Comparison of ENCODE assay signal across 8 mouse cellular contexts in genomic region chr15:79883352-79883822, GRCm38 (mm10). TPM values are rescaled to one million over a fixed set of nuclear protein-coding genes. Genes with fewer than 3 reads are reported as not detected.
DNase-seq lines count a peak whose midpoint lies in the region; ATAC-seq and TF ChIP-seq lines count a peak whose summit lies in the region.

No protein-coding gene starts in this region.

- H3K4me3 ChIP-seq in gastrocnemius, adult 2 months: peak overlapping the region; percentile 73
- H3K4me3 ChIP-seq in hindbrain, postnatal 0 days (ENCODE audit: low read length): peak overlapping the region; percentile 38
- peak overlapping the region; percentile 50 for H3K4me3 ChIP-seq in left cerebral cortex, adult 2 months
- peak overlapping the region; percentile 39 for H3K4me3 ChIP-seq in macrophage (ENCODE audit: inconsistent target)

- intact Hi-C loops in gastrocnemius, adult 2 months (cut with DNase I): loop anchor here (2.0 kb wide), 1 partner anchor 53 kb away; no protein-coding TSS in a partner anchor
- intact Hi-C loops in left cerebral cortex, adult 2 months (cut with DNase I): loop anchor here (1.0 to 5.0 kb wide), 3 partner anchors 43 to 131 kb away; partner anchors contain the start of genes Cbx6 and Npcd

- no peaks in the 10 kb centered on the region for H3K36me3 ChIP-seq in hindbrain, postnatal 0 days (ENCODE audit: insufficient read depth, low read length)
- peaks cover 7% of the 10 kb centered on the region for H3K36me3 ChIP-seq in macrophage (ENCODE audit: inconsistent target)

- no peaks in the 10 kb centered on the region for H3K27me3 ChIP-seq in hindbrain, postnatal 0 days (ENCODE audit: insufficient read depth, low read length)

- WGBS in hindbrain, postnatal 0 days: under 1% methylated on average over 30 of the region's 30 CpGs
- WGBS in macrophage (ENCODE audit: missing documents): under 1% methylated on average over 30 of the region's 30 CpGs

- peak overlapping the region; percentile 51 for H3K4me2 ChIP-seq in hindbrain, postnatal 0 days (ENCODE audit: low read depth, low read length)

- peak; percentile 96 for DNase-seq in gastrocnemius, adult 2 months
- peak; percentile 96 for DNase-seq in hindbrain, postnatal 0 days (ENCODE audit: low spot score)
- DNase-seq in left cerebral cortex, adult 2 months (ENCODE audit: extremely low spot score in 1 of 2, low spot score in 2 of 2): peak; percentile 95 to 98
- peak; percentile 82 for DNase-seq in retina, postnatal 7 days (ENCODE audit: low read depth, low spot score)
- peak; percentile 89 to 91 for DNase-seq in urinary bladder, adult 18-20 months (ENCODE audit: low spot score in 2 of 2)

- peak overlapping the region; percentile 87 for H3K27ac ChIP-seq in gastrocnemius, adult 2 months
- H3K27ac ChIP-seq in hindbrain, postnatal 0 days: peak overlapping the region; percentile 92
- peak overlapping the region; percentile 94 for H3K27ac ChIP-seq in left cerebral cortex, adult 2 months
- peak overlapping the region; percentile 28 for H3K27ac ChIP-seq in macrophage

- no peaks in the 10 kb centered on the region for H3K79me2 ChIP-seq in macrophage (ENCODE audit: inconsistent target)

- H3K9me3 ChIP-seq in hindbrain, postnatal 0 days (ENCODE audit: low read length): no peaks in the 10 kb centered on the region

- H3K4me1 ChIP-seq in hindbrain, postnatal 0 days (ENCODE audit: insufficient read depth, low read length): peaks cover 5% of the 10 kb centered on the region; the same call in 1 of the 2 replicates

- ATAC-seq in activated CD4-positive, CD25-positive, alpha-beta regulatory T cell, adult 4 months: peak; percentile 91
- peak; percentile 91 for ATAC-seq in common myeloid progenitor, adult 5-6 weeks (replicated peaks; ENCODE audit: low read depth, poor library complexity, severe bottlenecking)
- ATAC-seq in hindbrain, postnatal 0 days: peak; percentile 94

- TF ChIP-seq CTCF in gastrocnemius, adult 2 months (IDR thresholded peaks at IDR 0.05): no peak
- TF ChIP-seq CTCF in hindbrain, postnatal 0 days (IDR thresholded peaks at IDR 0.05; ENCODE audit: low read depth): peak; percentile 74
- TF ChIP-seq CTCF in left cerebral cortex, adult 2 months (IDR thresholded peaks at IDR 0.05): peak; percentile 99

- H3K9ac ChIP-seq in hindbrain, postnatal 0 days (replicated peaks; ENCODE audit: low read length): peak overlapping the region; percentile 57

RNA-seq across cellular contexts. Expression of gene Apobec3, which starts 8.1 kb away (rescaled TPM):
- 100 to 1,000 TPM; 505 to 519 TPM for polyA plus RNA-seq in activated CD4-positive, CD25-positive, alpha-beta regulatory T cell, adult 4 months (2017; shearing (Covaris generic))
- 188 and 214 TPM in 2 replicates for total RNA-seq in common myeloid progenitor, adult 5-6 weeks (2017)
- 1 to 10 TPM; 2.4 to 2.6 TPM for total RNA-seq in gastrocnemius, adult 2 months (2021)
- 3.5 and 5.3 TPM in 2 replicates for total RNA-seq in hindbrain, postnatal 0 days (2014; rRNA removed)
- polyA plus RNA-seq in hindbrain, postnatal 0 days (2015; fragmentation: Nextera tagmentation; extraction: Ambion mirVana): 3.9 and 4.5 TPM in 2 replicates
- 1 to 10 TPM; 5.1 to 6.1 TPM for total RNA-seq in left cerebral cortex, adult 2 months (2021)
- total RNA-seq in macrophage (2018; cell fraction: chromatin; rRNA removed): 100 to 1,000 TPM in 24 of 26 experiments, 10 to 100 TPM in 2; 96.9 to 911 (median 311) TPM
- total RNA-seq in macrophage (2018; cell fraction: cytosol; rRNA removed): 100 to 1,000 TPM in 13 of 26 experiments, 10 to 100 TPM in 13; 28.8 to 219 (median 97.8) TPM
- total RNA-seq in macrophage (2018; cell fraction: nucleus; rRNA removed): 100 to 1,000 TPM in 25 of 26 experiments, 10 to 100 TPM in 1; 82.7 to 710 (median 344) TPM
- 22.8 to 91.0 TPM (median 42.5 TPM) in 3 replicates for polyA plus RNA-seq in macrophage (2018)

RNA-seq across cellular contexts. Expression of gene Cbx6, which starts 48.9 kb away (rescaled TPM):
- polyA plus RNA-seq in activated CD4-positive, CD25-positive, alpha-beta regulatory T cell, adult 4 months (2017; shearing (Covaris generic)): 10 to 100 TPM in 1 of 2 experiments, 1 to 10 TPM in 1; 8.4 to 15.1 TPM
- 11.0 and 19.6 TPM in 2 replicates for total RNA-seq in common myeloid progenitor, adult 5-6 weeks (2017)
- 10 to 100 TPM in 1 of 2 experiments, 1 to 10 TPM in 1; 8.4 to 12.6 TPM for total RNA-seq in gastrocnemius, adult 2 months (2021)
- 92.4 and 107 TPM in 2 replicates for total RNA-seq in hindbrain, postnatal 0 days (2014; rRNA removed)
- polyA plus RNA-seq in hindbrain, postnatal 0 days (2015; fragmentation: Nextera tagmentation; extraction: Ambion mirVana): 51.6 and 56.6 TPM in 2 replicates
- 100 to 1,000 TPM; 370 to 387 TPM for total RNA-seq in left cerebral cortex, adult 2 months (2021)
- total RNA-seq in macrophage (2018; cell fraction: chromatin; rRNA removed): 10 to 100 TPM in 7 of 26 experiments, 1 to 10 TPM in 13, under 1 TPM in 6; 0.48 to 19.1 (median 5.0) TPM
- total RNA-seq in macrophage (2018; cell fraction: cytosol; rRNA removed): 1 to 10 TPM; 2.6 to 9.3 (median 6.0) TPM
- 10 to 100 TPM in 6 of 26 experiments, 1 to 10 TPM in 20; 1.6 to 20.8 (median 4.8) TPM for total RNA-seq in macrophage (2018; cell fraction: nucleus; rRNA removed)
- polyA plus RNA-seq in macrophage (2018): 5.7 to 7.7 TPM (median 6.8 TPM) in 3 replicates

RNA-seq across cellular contexts. Expression of gene Npcd, which starts 49.4 kb away (rescaled TPM):
- polyA plus RNA-seq in activated CD4-positive, CD25-positive, alpha-beta regulatory T cell, adult 4 months (2017; shearing (Covaris generic)): not detected
- not detected in 2 replicates for total RNA-seq in common myeloid progenitor, adult 5-6 weeks (2017)
- under 1 TPM; 0.22 to 0.38 TPM for total RNA-seq in gastrocnemius, adult 2 months (2021)
- total RNA-seq in hindbrain, postnatal 0 days (2014; rRNA removed): 5.4 and 12.6 TPM in 2 replicates
- 2.4 and 2.7 TPM in 2 replicates for polyA plus RNA-seq in hindbrain, postnatal 0 days (2015; fragmentation: Nextera tagmentation; extraction: Ambion mirVana)
- total RNA-seq in left cerebral cortex, adult 2 months (2021): 10 to 100 TPM in 1 of 2 experiments, 1 to 10 TPM in 1; 9.7 to 19.7 TPM
- under 1 TPM in 1 of 26 experiments, not detected in 25; 0.75 TPM for total RNA-seq in macrophage (2018; cell fraction: chromatin; rRNA removed)
- total RNA-seq in macrophage (2018; cell fraction: cytosol; rRNA removed): under 1 TPM in 2 of 26 experiments, not detected in 24; 0.10 to 0.19 TPM
- under 1 TPM in 1 of 26 experiments, not detected in 25; 0.78 TPM for total RNA-seq in macrophage (2018; cell fraction: nucleus; rRNA removed)
- not detected in 3 replicates for polyA plus RNA-seq in macrophage (2018)

Comparison
In these comparisons a context has a peak if more than half of its experiments do, and no peak if none do; other contexts are left out.
1. Peak in every context shown above with its lines: DNase-seq, ATAC-seq, H3K4me3 ChIP-seq and H3K27ac ChIP-seq.
2. H3K27ac ChIP-seq: peak in every context shown above with its lines; median percentile 94 in left cerebral cortex, adult 2 months; 92 in hindbrain, postnatal 0 days; 87 in gastrocnemius, adult 2 months; 28 in macrophage.
3. RNA of gene Apobec3, which starts 8.1 kb away (total RNA-seq): 188 to 214 TPM in common myeloid progenitor, adult 5-6 weeks; 5.1 to 6.1 TPM in left cerebral cortex, adult 2 months, 3.5 to 5.3 TPM in hindbrain, postnatal 0 days and 2.4 to 2.6 TPM in gastrocnemius, adult 2 months; every median in the first group is over 10 times any median in the second.